Mouse (Mus musculus) hindbrain, postnatal 0 days (tissue): ENCODE measurements around the gene Twf2. TPM values are rescaled to one million over a fixed set of nuclear protein-coding genes. Genes with fewer than 3 reads are reported as not detected.

ENCODE experiments used
- ATAC-seq: fragments of 200-750 bp; cut with Nextera tagmentation; 2 replicates; pipeline ENCODE4 v1.8.0; 2017; ENCODE audit warnings: mild to moderate bottlenecking, moderate TSS enrichment, moderate library complexity
- DNase-seq: peaks from one replicate; pipeline ENCODE4 v3.0.0-alpha.2; 2015; ENCODE audit warnings: low spot score
- H3K27ac ChIP-seq: fragments of 300-500 bp; sonication (generic); 2 replicates; pipeline ENCODE4 v1.5.1; 2014; ENCODE audit warnings: mild to moderate bottlenecking
- H3K27me3 ChIP-seq: fragments of 300-500 bp; sonication (generic); 2 replicates; pipeline ENCODE4 v1.6.1; 2014; ENCODE audit warnings: low read length, mixed read lengths; ENCODE audit not compliant: insufficient read depth
- H3K36me3 ChIP-seq: fragments of 300-500 bp; sonication (generic); 2 replicates; pipeline ENCODE4 v1.6.1; 2014; ENCODE audit warnings: low read length, mixed read lengths; ENCODE audit not compliant: insufficient read depth
- H3K4me1 ChIP-seq: fragments of 300-500 bp; sonication (generic); 2 replicates; pipeline ENCODE4 v1.6.1; 2014; ENCODE audit warnings: antibody characterized with exemption, low read length, mixed read lengths; ENCODE audit not compliant: insufficient read depth
- H3K4me2 ChIP-seq: fragments of 300-500 bp; sonication (generic); 2 replicates; pipeline ENCODE4 v1.6.1; 2014; ENCODE audit warnings: low read depth, mild to moderate bottlenecking, low read length, moderate library complexity, mixed read lengths
- H3K4me3 ChIP-seq: fragments of 300-500 bp; sonication (generic); 2 replicates; pipeline ENCODE4 v1.5.1; 2014; ENCODE audit warnings: low read length
- H3K9ac ChIP-seq: fragments of 300-500 bp; sonication (generic); replicated peaks from 2 replicates; pipeline ENCODE4 v1.6.1; 2014; ENCODE audit warnings: mild to moderate bottlenecking, low read length, moderate library complexity, mixed read lengths
- H3K9me3 ChIP-seq: fragments of 300-500 bp; sonication (generic); 2 replicates; pipeline ENCODE4 v1.6.1; 2016; ENCODE audit warnings: low read length, mixed read lengths
- CTCF ChIP-seq: IDR thresholded peaks from 2 replicates; pipeline ENCODE4 v1.5.1; 2016; ENCODE audit warnings: antibody characterized with exemption, control low read depth, low read depth
- WGBS: fragments of 180-500 bp; shearing (Covaris S2); extraction: QIAGEN DNeasy Blood & Tissue Kit; methylation state at CpG from one replicate; pipeline ENCODE4 v1.1.7; 2014; 5-methylcytosine and 5-hydroxymethylcytosine counted together
- polyA plus RNA-seq: library from polyadenylated mRNA; unstranded; fragments of >200 nt; fragmentation: Nextera tagmentation; extraction: Ambion mirVana; gene quantifications from 2 replicates; pipeline ENCODE4 v1.2.1, GENCODE M21; 2015
- total RNA-seq: library from RNA; depleted of rRNA; stranded (reverse); fragments of >200 nt; gene quantifications from 2 replicates; pipeline ENCODE4 v1.2.3, GENCODE M21; 2014

Gene Twf2
- total and polyA plus RNA-seq, 2 experiments from 2014 or later, result 42.0 to 72.6 TPM

- no peaks in the 10 kb centered on the region for H3K9me3 ChIP-seq
- H3K36me3 ChIP-seq, result peaks cover 30% of the 10 kb centered on the region
- peaks cover 19% of the 10 kb centered on the region for H3K4me1 ChIP-seq
- DNase-seq (no peak), ATAC-seq (no peak)
- TF ChIP-seq CTCF, result no peak
- WGBS, result 85% methylated on average over 5 of the region's 5 CpGs
- H3K4me3 ChIP-seq, result no peak overlapping the region
- no peak overlapping the region for H3K4me2 ChIP-seq
- H3K27me3 ChIP-seq, result no peaks in the 10 kb centered on the region
- no peak overlapping the region for H3K27ac ChIP-seq
- H3K9ac ChIP-seq, result no peak overlapping the region
Observed at GRCm38 (mm10) chr9:106176769-106177168, 26.1 kb upstream of the Twf2 start.

GRCm38 (mm10) chr9:106177799-106178198 lies 25.1 kb upstream of the Twf2 start:
- H3K9me3 ChIP-seq, result no peaks in the 10 kb centered on the region
- H3K27ac ChIP-seq, result no peak overlapping the region
- WGBS, result 87% methylated on average over 6 of the region's 6 CpGs
- no peak for ATAC-seq
- no peak for TF ChIP-seq CTCF
- peaks cover 40% of the 10 kb centered on the region for H3K36me3 ChIP-seq
- peaks cover 19% of the 10 kb centered on the region for H3K4me1 ChIP-seq
- no peak overlapping the region for H3K4me2 ChIP-seq
- H3K27me3 ChIP-seq, result no peaks in the 10 kb centered on the region
- no peak overlapping the region for H3K9ac ChIP-seq
- no peak overlapping the region for H3K4me3 ChIP-seq
- DNase-seq, result no peak

- H3K9ac ChIP-seq, result no peak overlapping the region
Observed at GRCm38 (mm10) chr9:106179454-106179853, 23.5 kb upstream of the Twf2 start.

GRCm38 (mm10) chr9:106179964-106180363 lies 22.9 kb upstream of the Twf2 start:
- WGBS, result 93% methylated on average over 3 of the region's 3 CpGs
- H3K36me3 ChIP-seq, result peaks cover 61% of the 10 kb centered on the region

More at GRCm38 (mm10) chr9:106179454-106179853, 23.5 kb upstream of the Twf2 start:
- 85% methylated on average over 2 of the region's 2 CpGs for WGBS
- no peaks in the 10 kb centered on the region for H3K27me3 ChIP-seq
- ATAC-seq (no peak), DNase-seq (no peak)
- no peak overlapping the region for H3K4me2 ChIP-seq
- H3K9me3 ChIP-seq, result no peaks in the 10 kb centered on the region
- H3K4me1 ChIP-seq, result peaks cover 5% of the 10 kb centered on the region; the same call in 1 of the 2 replicates
- peaks cover 56% of the 10 kb centered on the region for H3K36me3 ChIP-seq
- no peak overlapping the region for H3K4me3 ChIP-seq
- no peak for TF ChIP-seq CTCF
- no peak overlapping the region for H3K27ac ChIP-seq

GRCm38 (mm10) chr9:106182146-106182545 lies 20.8 kb upstream of the Twf2 start:
- Histone ChIP-seq H3K4me2 (no peak overlapping the region), H3K9me3 (no peaks in the 10 kb centered on the region), H3K36me3 (peaks cover 79% of the 10 kb centered on the region), H3K4me3 (no peak overlapping the region), H3K9ac (no peak overlapping the region), H3K4me1 (no peaks in the 10 kb centered on the region), H3K27me3 (no peaks in the 10 kb centered on the region), H3K27ac (no peak overlapping the region)
- WGBS, result 98% methylated on average over 4 of the region's 4 CpGs
- no peak for TF ChIP-seq CTCF
- ATAC-seq, result no peak
- no peak for DNase-seq

More at GRCm38 (mm10) chr9:106179964-106180363, 22.9 kb upstream of the Twf2 start:
- Histone ChIP-seq H3K27ac (no peak overlapping the region), H3K4me2 (no peak overlapping the region), H3K9ac (no peak overlapping the region), H3K4me1 (peaks cover 1% of the 10 kb centered on the region; the same call in 1 of the 2 replicates), H3K9me3 (no peaks in the 10 kb centered on the region), H3K4me3 (no peak overlapping the region), H3K27me3 (no peaks in the 10 kb centered on the region)
- ATAC-seq (no peak), DNase-seq (no peak)
- TF ChIP-seq CTCF, result no peak

GRCm38 (mm10) chr9:106183996-106184395 lies 18.9 kb upstream of the Twf2 start:
- Histone ChIP-seq H3K27me3 (no peaks in the 10 kb centered on the region), H3K9ac (no peak overlapping the region), H3K27ac (no peak overlapping the region), H3K36me3 (peaks cover 80% of the 10 kb centered on the region), H3K4me3 (no peak overlapping the region), H3K4me1 (no peaks in the 10 kb centered on the region), H3K9me3 (no peaks in the 10 kb centered on the region), H3K4me2 (no peak overlapping the region)
- ATAC-seq (no peak), DNase-seq (no peak)
- 95% methylated on average over 5 of the region's 5 CpGs for WGBS
- no peak for TF ChIP-seq CTCF

- no peaks in the 10 kb centered on the region for H3K4me1 ChIP-seq
- no peak for TF ChIP-seq CTCF
- no peak for ATAC-seq
- peaks cover 53% of the 10 kb centered on the region for H3K36me3 ChIP-seq
- DNase-seq, result no peak
- no peak overlapping the region for H3K4me2 ChIP-seq
- H3K9ac ChIP-seq, result no peak overlapping the region
- no peak overlapping the region for H3K4me3 ChIP-seq
- no peaks in the 10 kb centered on the region for H3K9me3 ChIP-seq
- WGBS, result 95% methylated on average over 1 of the region's 1 CpGs
- no peak overlapping the region for H3K27ac ChIP-seq
- H3K27me3 ChIP-seq, result no peaks in the 10 kb centered on the region
Observed at GRCm38 (mm10) chr9:106191355-106191754, 11.6 kb upstream of the Twf2 start.
